Mouse (Mus musculus): ENCODE results near the gene Iqck. TPM values are rescaled to one million over a fixed set of nuclear protein-coding genes. Genes with fewer than 3 reads are reported as not detected.

Iqck gene
- polyA plus RNA-seq, 1 experiment from 2014 or later = 2.3 TPM

GRCm38 (mm10) chr7:118943170-118943569 lies 87.6 kb downstream of the Iqck start:
- H3K4me1 ChIP-seq = no peaks in the 10 kb centered on the region
- no peaks in the 10 kb centered on the region for H3K27me3 ChIP-seq
- no peak overlapping the region for H3K4me3 ChIP-seq
- H3K9ac ChIP-seq = no peak overlapping the region
- no peak overlapping the region for H3K4me2 ChIP-seq (replicated peaks)
- no peak for ATAC-seq (ENCODE audit: low FRiP score, low read depth)
- H3K27ac ChIP-seq = no peak overlapping the region
- H3K36me3 ChIP-seq = no peaks in the 10 kb centered on the region
- WGBS = 37% methylated on average over 7 of the region's 7 CpGs
- no peaks in the 10 kb centered on the region for H3K9me3 ChIP-seq

DNA sequence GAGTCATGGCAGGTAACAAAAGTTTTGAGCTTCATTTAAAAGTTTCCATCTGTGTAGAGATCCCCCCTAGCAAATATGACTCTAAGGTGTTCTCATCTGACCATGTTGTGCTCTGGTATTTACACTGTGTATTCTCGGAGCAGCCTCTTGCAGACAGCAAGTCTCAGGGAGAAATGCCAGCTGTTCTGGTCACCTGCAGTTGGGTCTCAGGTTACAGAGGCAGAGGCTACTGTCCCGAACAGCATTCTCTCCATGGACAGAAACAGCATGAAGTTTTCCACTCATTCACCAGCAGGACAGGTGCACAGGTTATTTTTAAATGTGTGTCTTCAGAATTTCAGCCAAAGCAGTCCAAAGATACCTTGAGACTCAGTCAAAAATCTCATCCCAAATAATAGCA lies 89.3 kb downstream of the Iqck start:
- H3K27me3 ChIP-seq = no peaks in the 10 kb centered on the region
- no peaks in the 10 kb centered on the region for H3K9me3 ChIP-seq
- ATAC-seq (ENCODE audit: low FRiP score, low read depth) = no peak
- no peaks in the 10 kb centered on the region for H3K36me3 ChIP-seq
- 6% methylated on average over 2 of the region's 2 CpGs for WGBS
- no peak overlapping the region for H3K4me2 ChIP-seq (replicated peaks)
- H3K27ac ChIP-seq = no peak overlapping the region
- H3K4me1 ChIP-seq = peaks cover 2% of the 10 kb centered on the region
- no peak overlapping the region for H3K4me3 ChIP-seq
- no peak overlapping the region for H3K9ac ChIP-seq

- Histone ChIP-seq H3K4me2 (replicated peaks) (no peak overlapping the region), H3K27me3 (no peaks in the 10 kb centered on the region), H3K27ac (no peak overlapping the region), H3K9ac (no peak overlapping the region), H3K4me1 (peaks cover 5% of the 10 kb centered on the region), H3K36me3 (no peaks in the 10 kb centered on the region), H3K4me3 (no peak overlapping the region), H3K9me3 (no peaks in the 10 kb centered on the region)
- WGBS = 77% methylated on average over 3 of the region's 3 CpGs
- ATAC-seq (ENCODE audit: low FRiP score, low read depth) = no peak
Measured at GRCm38 (mm10) chr7:118947241-118947640, 91.7 kb downstream of the Iqck start.

- WGBS = 75% methylated on average over 2 of the region's 2 CpGs
Measured at GRCm38 (mm10) chr7:118948677-118949282, 93.2 kb downstream of the Iqck start.

DNA sequence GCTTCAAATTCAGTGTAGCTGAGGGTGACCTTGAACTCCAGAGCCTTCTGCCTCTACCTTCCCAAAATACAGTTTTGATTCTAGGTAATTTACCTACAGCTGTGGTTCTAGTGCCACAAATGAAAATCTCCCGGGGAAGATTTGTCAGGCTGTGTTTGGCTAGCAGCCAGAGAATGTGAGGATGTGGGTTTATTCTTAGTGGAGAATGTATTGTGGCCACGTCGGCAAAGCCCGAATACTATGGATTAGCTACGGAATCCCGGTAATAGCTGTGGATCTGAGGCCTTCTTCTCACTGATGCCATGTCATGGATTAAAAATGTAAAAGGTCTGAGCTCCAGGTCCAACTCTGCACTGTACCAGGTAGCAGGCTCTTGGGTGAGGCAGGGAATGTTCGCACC lies 94.2 kb downstream of the Iqck start:
- WGBS = 69% methylated on average over 7 of the region's 7 CpGs
- H3K27me3 ChIP-seq = no peaks in the 10 kb centered on the region
- H3K9me3 ChIP-seq = no peaks in the 10 kb centered on the region
- no peaks in the 10 kb centered on the region for H3K36me3 ChIP-seq
- H3K27ac ChIP-seq = no peak overlapping the region
- no peak overlapping the region for H3K9ac ChIP-seq
- no peak for ATAC-seq (ENCODE audit: low FRiP score, low read depth)
- peaks cover 5% of the 10 kb centered on the region for H3K4me1 ChIP-seq
- H3K4me2 ChIP-seq (replicated peaks) = no peak overlapping the region
- no peak overlapping the region for H3K4me3 ChIP-seq

More at GRCm38 (mm10) chr7:118948677-118949282, 93.2 kb downstream of the Iqck start:
- Histone ChIP-seq H3K9ac (no peak overlapping the region), H3K36me3 (no peaks in the 10 kb centered on the region), H3K27ac (no peak overlapping the region), H3K9me3 (no peaks in the 10 kb centered on the region), H3K4me3 (no peak overlapping the region), H3K27me3 (no peaks in the 10 kb centered on the region), H3K4me1 (peaks cover 5% of the 10 kb centered on the region), H3K4me2 (replicated peaks) (no peak overlapping the region)
- no peak for ATAC-seq (ENCODE audit: low FRiP score, low read depth)

- Histone ChIP-seq H3K4me3 (no peak overlapping the region), H3K9me3 (no peaks in the 10 kb centered on the region), H3K27ac (no peak overlapping the region), H3K4me2 (replicated peaks) (no peak overlapping the region), H3K27me3 (no peaks in the 10 kb centered on the region), H3K36me3 (no peaks in the 10 kb centered on the region), H3K4me1 (peaks cover 5% of the 10 kb centered on the region), H3K9ac (no peak overlapping the region)
- ATAC-seq (ENCODE audit: low FRiP score, low read depth) = no peak
- 66% methylated on average over 11 of the region's 11 CpGs for WGBS
Measured at GRCm38 (mm10) chr7:118953626-118954282, 98.2 kb downstream of the Iqck start.

GRCm38 (mm10) chr7:118954968-118955367 lies 99.4 kb downstream of the Iqck start:
- no peaks in the 10 kb centered on the region for H3K9me3 ChIP-seq
- H3K27ac ChIP-seq = no peak overlapping the region
- H3K27me3 ChIP-seq = no peaks in the 10 kb centered on the region
- 93% methylated on average over 1 of the region's 1 CpGs for WGBS
- H3K4me3 ChIP-seq = no peak overlapping the region
- H3K36me3 ChIP-seq = no peaks in the 10 kb centered on the region
- H3K4me2 ChIP-seq (replicated peaks) = no peak overlapping the region
- no peak overlapping the region for H3K9ac ChIP-seq
- peaks cover 2% of the 10 kb centered on the region for H3K4me1 ChIP-seq
- no peak for ATAC-seq (ENCODE audit: low FRiP score, low read depth)

DNA sequence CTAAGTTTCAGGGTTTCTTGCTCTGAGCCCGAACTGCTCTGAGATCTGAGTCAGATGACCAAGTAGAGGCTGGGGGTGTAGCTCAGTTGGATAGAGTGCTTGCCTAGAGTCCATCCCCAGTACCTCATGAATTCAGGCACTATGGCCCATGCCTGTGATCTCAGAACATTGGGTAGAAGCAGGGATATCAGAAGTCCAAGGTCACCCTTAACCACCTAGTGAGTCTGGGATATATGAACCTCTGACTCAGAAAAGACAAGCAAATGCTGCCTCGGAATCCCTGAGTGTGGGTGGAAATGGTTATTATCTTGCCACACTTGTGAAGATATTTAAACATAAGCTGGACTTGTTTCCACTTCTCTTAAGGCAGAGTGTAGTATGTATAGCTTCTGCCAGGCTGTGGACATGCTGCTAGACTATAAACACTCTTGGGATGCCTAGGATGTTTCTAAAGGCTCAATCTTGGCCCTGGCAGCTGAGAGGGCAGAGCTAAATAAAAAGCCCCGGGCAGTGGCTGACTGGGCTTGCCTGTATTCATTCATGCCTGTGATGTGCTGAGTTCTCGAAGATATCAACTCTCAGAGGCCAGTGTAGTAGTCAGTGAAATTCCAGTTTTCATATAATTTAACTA lies 101.2 kb downstream of the Iqck start:
- no peak for ATAC-seq (ENCODE audit: low FRiP score, low read depth)
- no peaks in the 10 kb centered on the region for H3K9me3 ChIP-seq
- no peak overlapping the region for H3K9ac ChIP-seq
- no peaks in the 10 kb centered on the region for H3K36me3 ChIP-seq
- H3K27ac ChIP-seq = no peak overlapping the region
- H3K4me2 ChIP-seq (replicated peaks) = no peak overlapping the region
- no peak overlapping the region for H3K4me3 ChIP-seq
- H3K27me3 ChIP-seq = no peaks in the 10 kb centered on the region
- WGBS = 78% methylated on average over 4 of the region's 4 CpGs
- no peaks in the 10 kb centered on the region for H3K4me1 ChIP-seq

DNA sequence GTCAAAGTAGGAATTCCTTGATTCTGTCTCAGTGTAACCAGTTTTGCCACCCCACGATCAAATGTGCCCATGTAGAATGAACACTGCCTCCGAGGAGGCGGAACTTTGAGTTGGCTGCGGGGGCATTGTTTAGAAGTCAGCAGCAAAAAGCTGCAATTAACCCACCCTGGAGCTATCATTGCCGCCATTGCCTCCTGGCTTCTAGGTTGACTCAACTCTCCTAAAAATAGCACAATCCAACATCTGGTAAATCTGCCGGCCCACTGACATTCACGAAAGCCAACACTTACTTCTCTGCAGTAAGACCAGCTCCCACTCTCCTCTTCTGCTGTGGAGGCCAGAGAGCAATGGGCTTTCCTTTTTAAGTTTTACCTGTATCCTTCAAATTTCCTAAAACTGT lies 103.7 kb downstream of the Iqck start:
- WGBS = 44% methylated on average over 7 of the region's 7 CpGs
- no peak for ATAC-seq (ENCODE audit: low FRiP score, low read depth)
- H3K36me3 ChIP-seq = no peaks in the 10 kb centered on the region
- no peak overlapping the region for H3K4me3 ChIP-seq
- no peaks in the 10 kb centered on the region for H3K4me1 ChIP-seq
- H3K27ac ChIP-seq = no peak overlapping the region
- H3K27me3 ChIP-seq = no peaks in the 10 kb centered on the region
- H3K9ac ChIP-seq = no peak overlapping the region
- no peak overlapping the region for H3K4me2 ChIP-seq (replicated peaks)
- H3K9me3 ChIP-seq = no peaks in the 10 kb centered on the region

DNA sequence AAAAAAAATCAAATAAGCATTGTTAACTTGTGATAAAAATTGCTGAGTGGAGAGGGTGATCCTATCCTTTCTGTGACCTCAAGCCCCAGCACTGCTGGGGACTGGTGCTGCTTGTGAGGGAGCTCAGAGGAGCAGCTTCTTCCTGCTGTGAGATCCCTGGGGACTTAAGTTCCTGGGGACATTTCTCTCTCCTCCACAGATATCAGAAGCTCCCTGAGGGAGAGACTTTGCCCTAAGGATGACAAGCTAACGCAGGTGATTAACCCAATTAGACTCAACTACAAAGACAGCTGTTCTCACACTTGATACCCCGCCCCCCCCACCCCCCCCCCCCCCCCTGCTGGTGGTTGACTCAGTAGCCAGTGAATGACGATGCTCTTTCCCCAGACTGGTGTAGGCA lies 109.2 kb downstream of the Iqck start:
- Histone ChIP-seq H3K9ac (no peak overlapping the region), H3K9me3 (no peaks in the 10 kb centered on the region), H3K27me3 (no peaks in the 10 kb centered on the region), H3K36me3 (no peaks in the 10 kb centered on the region), H3K27ac (no peak overlapping the region), H3K4me3 (no peak overlapping the region), H3K4me1 (no peaks in the 10 kb centered on the region), H3K4me2 (replicated peaks) (no peak overlapping the region)
- 0% methylated on average over 3 of the region's 3 CpGs for WGBS
- no peak for ATAC-seq (ENCODE audit: low FRiP score, low read depth)

- H3K9ac ChIP-seq = no peak overlapping the region
- H3K9me3 ChIP-seq = no peaks in the 10 kb centered on the region
- ATAC-seq (ENCODE audit: low FRiP score, low read depth) = no peak; the same call in 1 of the 2 replicates
- H3K36me3 ChIP-seq = no peaks in the 10 kb centered on the region
- no peaks in the 10 kb centered on the region for H3K27me3 ChIP-seq
- no peak overlapping the region for H3K27ac ChIP-seq
- 19% methylated on average over 7 of the region's 7 CpGs for WGBS
- no peaks in the 10 kb centered on the region for H3K4me1 ChIP-seq
- H3K4me3 ChIP-seq = no peak overlapping the region
- H3K4me2 ChIP-seq (replicated peaks) = no peak overlapping the region
Measured at GRCm38 (mm10) chr7:118965198-118965597, 109.6 kb downstream of the Iqck start.

- Histone ChIP-seq H3K27ac (no peak overlapping the region), H3K36me3 (peaks cover 22% of the 10 kb centered on the region), H3K9ac (no peak overlapping the region), H3K9me3 (no peaks in the 10 kb centered on the region), H3K4me1 (no peaks in the 10 kb centered on the region), H3K27me3 (no peaks in the 10 kb centered on the region), H3K4me2 (replicated peaks) (no peak overlapping the region), H3K4me3 (no peak overlapping the region)
- 81% methylated on average over 3 of the region's 3 CpGs for WGBS
- no peak for ATAC-seq (ENCODE audit: low FRiP score, low read depth)
Measured at GRCm38 (mm10) chr7:118968870-118969269, 113.3 kb downstream of the Iqck start.
